22 mouse cellular contexts compared by ENCODE assay signal in genomic region chr6:103699482-103699881, GRCm38 (mm10).
DNase-seq lines count a peak whose midpoint lies in the region; ATAC-seq and TF ChIP-seq lines count a peak whose summit lies in the region.
"Had no signal": no experiment of that assay in that cellular context is flagged by ENCODE, and none has a peak within 500 bp of the region (broad histone marks: within the 10 kb centered on the region; RNA-seq: fewer than 3 reads in every experiment).

No protein-coding gene starts in this region.

- H3K4me2 ChIP-seq in liver, embryonic 12.5 days, result no peak overlapping the region
- no peak overlapping the region for H3K4me2 ChIP-seq in liver, embryonic 13.5 days
- H3K4me2 ChIP-seq in liver, embryonic 11.5 days, result no peak overlapping the region
- no peak overlapping the region for H3K4me2 ChIP-seq in liver, embryonic 14.5 days (ENCODE audit: low read depth)
- no peak overlapping the region for H3K4me2 ChIP-seq in liver, postnatal 0 days (ENCODE audit: low read depth, low read length)
- H3K4me2 ChIP-seq in liver, embryonic 16.5 days (ENCODE audit: low read depth, low read length), result no peak overlapping the region

- no peak overlapping the region for H3K4me3 ChIP-seq in liver, embryonic 12.5 days
- no peak overlapping the region for H3K4me3 ChIP-seq in liver, embryonic 13.5 days (replicated peaks)
- no peak overlapping the region for H3K4me3 ChIP-seq in liver, embryonic 11.5 days (ENCODE audit: low read depth, low read length)
- H3K4me3 ChIP-seq in liver, embryonic 14.5 days (ENCODE audit: insufficient read depth in 1 of 2, low read depth in 2 of 2, low read length in 2 of 2), result no peak overlapping the region
- H3K4me3 ChIP-seq in liver, postnatal 0 days (ENCODE audit: low read depth, low read length), result no peak overlapping the region
- H3K4me3 ChIP-seq in liver, embryonic 16.5 days (ENCODE audit: low read depth, low read length), result no peak overlapping the region

- no peak for DNase-seq in liver
- no peak for DNase-seq in liver, embryonic 13.5 days
- no peak for DNase-seq in liver, embryonic 11.5 days (ENCODE audit: low spot score)
- no peak for DNase-seq in liver, embryonic 14.5 days (ENCODE audit: low read depth in 3 of 3, low spot score in 3 of 3)
- DNase-seq in liver, postnatal 0 days, result no peak
- no peak for DNase-seq in heart, postnatal 36 days
- DNase-seq: adrenal gland, adult 2 months; adrenal gland, adult 8-10 months; adrenal gland, postnatal 10 days; adrenal gland, postnatal 14 days; adrenal gland, postnatal 25 days; adrenal gland, postnatal 36 days; B cell, adult 2 months; cerebellum, adult 11 months; cerebellum, adult 11-12 months had no signal

- H3K36me3 ChIP-seq in liver, embryonic 12.5 days, result no peaks in the 10 kb centered on the region
- H3K36me3 ChIP-seq in liver, embryonic 13.5 days, result no peaks in the 10 kb centered on the region
- H3K36me3 ChIP-seq in liver, embryonic 11.5 days (ENCODE audit: control insufficient read depth, insufficient read depth, low read length), result no peaks in the 10 kb centered on the region
- no peaks in the 10 kb centered on the region for H3K36me3 ChIP-seq in liver, embryonic 14.5 days (replicated peaks; ENCODE audit: control insufficient read depth, insufficient read depth, low read depth)
- no peaks in the 10 kb centered on the region for H3K36me3 ChIP-seq in liver, postnatal 0 days (replicated peaks; ENCODE audit: insufficient read depth, low read length)
- H3K36me3 ChIP-seq in liver, embryonic 16.5 days (ENCODE audit: control insufficient read depth, insufficient read depth), result no peaks in the 10 kb centered on the region
- H3K36me3 ChIP-seq: G1E had no signal

- TF ChIP-seq EP300 in liver, embryonic 14.5 days (IDR thresholded peaks at IDR 0.05; ENCODE audit: low read depth), result no peak
- no peak for TF ChIP-seq EP300 in liver, postnatal 0 days (IDR thresholded peaks at IDR 0.05; ENCODE audit: low read depth)

- H3K27me3 ChIP-seq in liver, embryonic 12.5 days (replicated peaks), result no peaks in the 10 kb centered on the region
- H3K27me3 ChIP-seq in liver, embryonic 13.5 days, result no peaks in the 10 kb centered on the region
- H3K27me3 ChIP-seq in liver, embryonic 11.5 days (replicated peaks; ENCODE audit: control insufficient read depth, insufficient read depth, low read length), result no peaks in the 10 kb centered on the region
- no peaks in the 10 kb centered on the region for H3K27me3 ChIP-seq in liver, embryonic 14.5 days (ENCODE audit: control insufficient read depth, insufficient read depth, low read length)
- H3K27me3 ChIP-seq in liver, postnatal 0 days (ENCODE audit: insufficient read depth, low read length), result no peaks in the 10 kb centered on the region
- no peaks in the 10 kb centered on the region for H3K27me3 ChIP-seq in liver, embryonic 16.5 days (ENCODE audit: control insufficient read depth, insufficient read depth, low read depth, low read length)
- H3K27me3 ChIP-seq: CH12.LX had no signal

- no peak overlapping the region for H3K27ac ChIP-seq in liver, embryonic 12.5 days
- H3K27ac ChIP-seq in liver, embryonic 13.5 days, result no peak overlapping the region
- H3K27ac ChIP-seq in liver, embryonic 11.5 days (ENCODE audit: low read depth, low read length), result no peak overlapping the region
- H3K27ac ChIP-seq in liver, embryonic 14.5 days, result no peak overlapping the region
- H3K27ac ChIP-seq in liver, postnatal 0 days (ENCODE audit: low read depth), result no peak overlapping the region
- no peak overlapping the region for H3K27ac ChIP-seq in liver, embryonic 16.5 days (ENCODE audit: low read length)

- WGBS in liver, embryonic 12.5 days (ENCODE audit: insufficient replicate concordance), result 71% methylated on average over 1 of the region's 1 CpGs
- WGBS in liver, embryonic 13.5 days (ENCODE audit: insufficient replicate concordance), result 82% methylated on average over 1 of the region's 1 CpGs
- WGBS in liver, embryonic 11.5 days, result 79% methylated on average over 1 of the region's 1 CpGs
- WGBS in liver, embryonic 14.5 days (ENCODE audit: insufficient replicate concordance), result 67% methylated on average over 1 of the region's 1 CpGs
- 74% methylated on average over 1 of the region's 1 CpGs for WGBS in liver, postnatal 0 days (ENCODE audit: insufficient replicate concordance)
- 60% methylated on average over 1 of the region's 1 CpGs for WGBS in liver, embryonic 16.5 days (ENCODE audit: insufficient replicate concordance)

- H3K9me3 ChIP-seq in liver, embryonic 12.5 days (replicated peaks), result no peaks in the 10 kb centered on the region
- H3K9me3 ChIP-seq in liver, embryonic 13.5 days (replicated peaks), result no peaks in the 10 kb centered on the region
- H3K9me3 ChIP-seq in liver, embryonic 11.5 days (ENCODE audit: control insufficient read depth, low read length), result no peaks in the 10 kb centered on the region
- H3K9me3 ChIP-seq in liver, embryonic 14.5 days (ENCODE audit: control insufficient read depth, low read length), result no peaks in the 10 kb centered on the region
- no peaks in the 10 kb centered on the region for H3K9me3 ChIP-seq in liver, postnatal 0 days (ENCODE audit: low read length)
- no peaks in the 10 kb centered on the region for H3K9me3 ChIP-seq in liver, embryonic 16.5 days (replicated peaks; ENCODE audit: control insufficient read depth, low read length)
- H3K9me3 ChIP-seq: G1E had no signal

- intact Hi-C loops in heart, postnatal 36 days (cut with DNase I), result no loop called here

- H3K9ac ChIP-seq in liver, embryonic 12.5 days, result no peak overlapping the region
- H3K9ac ChIP-seq in liver, embryonic 13.5 days, result no peak overlapping the region
- H3K9ac ChIP-seq in liver, embryonic 11.5 days (ENCODE audit: low read depth, low read length), result no peak overlapping the region
- no peak overlapping the region for H3K9ac ChIP-seq in liver, embryonic 14.5 days (replicated peaks)
- H3K9ac ChIP-seq in liver, postnatal 0 days (replicated peaks), result no peak overlapping the region
- H3K9ac ChIP-seq in liver, embryonic 16.5 days (ENCODE audit: low read depth, low read length), result no peak overlapping the region

- peaks cover 15% of the 10 kb centered on the region for H3K4me1 ChIP-seq in liver, embryonic 12.5 days
- peaks cover 10% of the 10 kb centered on the region for H3K4me1 ChIP-seq in liver, embryonic 13.5 days (replicated peaks)
- H3K4me1 ChIP-seq in liver, embryonic 11.5 days (replicated peaks; ENCODE audit: control insufficient read depth, insufficient read depth, low read length), result no peaks in the 10 kb centered on the region
- peaks cover 6 to 9% of the 10 kb centered on the region in 2 experiments for H3K4me1 ChIP-seq in liver, embryonic 14.5 days (replicated peaks; ENCODE audit: control insufficient read depth in 2 of 2, insufficient read depth in 2 of 2, low read length in 1 of 2)
- H3K4me1 ChIP-seq in liver, postnatal 0 days (ENCODE audit: insufficient read depth), result no peaks in the 10 kb centered on the region
- H3K4me1 ChIP-seq in liver, embryonic 16.5 days (ENCODE audit: control insufficient read depth, low read depth, low read length), result no peaks in the 10 kb centered on the region; the same call in 1 of the 2 replicates

- TF ChIP-seq CTCF in liver, embryonic 14.5 days (IDR thresholded peaks at IDR 0.05; ENCODE audit: low read depth), result no peak
- TF ChIP-seq CTCF in liver, postnatal 0 days (IDR thresholded peaks at IDR 0.05; ENCODE audit: low read depth), result no peak

- peak; percentile 66; the same call in 1 of the 2 replicates for ATAC-seq in liver, embryonic 12.5 days
- ATAC-seq in liver, embryonic 13.5 days (ENCODE audit: low read depth), result peak; percentile 53; the same call in 1 of the 2 replicates
- no peak for ATAC-seq in liver, embryonic 11.5 days (replicated peaks; ENCODE audit: low FRiP score)
- ATAC-seq in liver, embryonic 14.5 days (ENCODE audit: insufficient read depth), result peak; percentile 42; the same call in 1 of the 2 replicates
- no peak for ATAC-seq in liver, postnatal 0 days
- ATAC-seq in liver, embryonic 16.5 days (ENCODE audit: low read depth), result 0 out of 2 replicates have a peak, but pooled peaks have one; percentile 38
- ATAC-seq: activated CD4-positive, CD25-positive, alpha-beta regulatory T cell, adult 4 months; CD4-positive, CD25-positive, alpha-beta regulatory T cell, adult 4 months; Patski had no signal

Comparison
In these comparisons a context has a peak if more than half of its experiments do, and no peak if none do; other contexts are left out.
1. ATAC-seq: peak in liver, embryonic 12.5 days (single experiment), liver, embryonic 13.5 days (single experiment), liver, embryonic 14.5 days (single experiment) and liver, embryonic 16.5 days (single experiment); none in liver, embryonic 11.5 days (single experiment) and liver, postnatal 0 days (single experiment).